Mouse (Mus musculus) intestine, embryonic 15.5 days (tissue): Measurements from ENCODE around the gene Rpusd1. TPM values are rescaled to one million over a fixed set of nuclear protein-coding genes. Genes with fewer than 3 reads are reported as not detected.
A peak's percentile ranks its signal among the peaks of the same experiment; 100 is the strongest.

Experiments
- ATAC-seq: fragments of 200-750 bp; cut with Nextera tagmentation; 2 replicates; pipeline ENCODE4 v1.8.0; 2017; ENCODE audit warnings: moderate TSS enrichment, moderate library complexity
- H3K27ac ChIP-seq: fragments of 300-500 bp; sonication (generic); 2 replicates; pipeline ENCODE4 v1.5.1; 2015; ENCODE audit warnings: mild to moderate bottlenecking, inconsistent platforms
- H3K27me3 ChIP-seq: fragments of 300-500 bp; sonication (generic); replicated peaks from 2 replicates; pipeline ENCODE4 v1.6.1; 2015; ENCODE audit warnings: inconsistent platforms
- H3K36me3 ChIP-seq: fragments of 300-500 bp; sonication (generic); 2 replicates; pipeline ENCODE4 v1.6.1; 2015; ENCODE audit warnings: inconsistent platforms
- H3K4me1 ChIP-seq: fragments of 300-500 bp; sonication (generic); replicated peaks from 2 replicates; pipeline ENCODE4 v1.6.1; 2015; ENCODE audit warnings: inconsistent platforms
- H3K4me2 ChIP-seq: fragments of 300-500 bp; sonication (generic); replicated peaks from 2 replicates; pipeline ENCODE4 v1.6.1; 2015; ENCODE audit warnings: mild to moderate bottlenecking, inconsistent platforms
- H3K4me3 ChIP-seq: fragments of 300-500 bp; sonication (generic); replicated peaks from 2 replicates; pipeline ENCODE4 v1.5.1; 2015; ENCODE audit warnings: inconsistent platforms
- H3K9ac ChIP-seq: fragments of 300-500 bp; sonication (generic); 2 replicates; pipeline ENCODE4 v1.6.1; 2015; ENCODE audit warnings: inconsistent platforms
- H3K9me3 ChIP-seq: fragments of 300-500 bp; sonication (generic); 2 replicates; pipeline ENCODE4 v1.6.1; 2016; ENCODE audit warnings: inconsistent platforms
- WGBS: fragments of 180-500 bp; shearing (Covaris S2); methylation state at CpG from one replicate; pipeline ENCODE4 v1.1.7; 2015; 5-methylcytosine and 5-hydroxymethylcytosine counted together
- polyA plus RNA-seq: library from polyadenylated mRNA; unstranded; fragments of >200 nt; fragmentation: Nextera tagmentation; extraction: Ambion mirVana; gene quantifications from 2 replicates; pipeline ENCODE4 v1.2.1, GENCODE M21; 2015

Gene Rpusd1
- polyA plus RNA-seq, 1 experiment from 2014 or later, result 16.4 TPM

- Histone ChIP-seq H3K4me1 (peaks cover 12% of the 10 kb centered on the region), H3K27ac (no peak overlapping the region), H3K36me3 (peaks cover 7% of the 10 kb centered on the region; the same call in 1 of the 2 replicates), H3K4me3 (no peak overlapping the region), H3K27me3 (peaks cover 30% of the 10 kb centered on the region), H3K9me3 (no peaks in the 10 kb centered on the region), H3K4me2 (0 out of 2 replicates have a peak overlapping the region, but pooled peaks have one; percentile 93), H3K9ac (no peak overlapping the region)
- WGBS, result 5% methylated on average over 6 of the region's 6 CpGs
- ATAC-seq, result no peak
These were observed 11.3 kb upstream of the Rpusd1 start for GRCm38 (mm10) chr17:25716130-25716529.

GRCm38 (mm10) chr17:25716711-25717637, 10.5 kb upstream of the Rpusd1 start, which contains the start of gene Gng13:
Gene Gng13 (plus strand): TSS chr17:25717171.
- H3K9ac ChIP-seq, result peak within 1 kb of the TSS; percentile 44; the same call in 1 of the 2 replicates
- ATAC-seq, result peak; percentile 74

GRCm38 (mm10) chr17:25717691-25718090, 9.8 kb upstream of the Rpusd1 start:
- Histone ChIP-seq H3K4me3 (peak overlapping the region; percentile 41), H3K27ac (no peak overlapping the region), H3K36me3 (peaks cover 9% of the 10 kb centered on the region; the same call in 1 of the 2 replicates), H3K4me1 (peaks cover 12% of the 10 kb centered on the region), H3K9me3 (no peaks in the 10 kb centered on the region), H3K4me2 (peak overlapping the region; percentile 93), H3K27me3 (peaks cover 30% of the 10 kb centered on the region), H3K9ac (peak overlapping the region; percentile 44; the same call in 1 of the 2 replicates)
- 0 out of 2 replicates have a peak, but pooled peaks have one; percentile 5 for ATAC-seq
- WGBS, result 14% methylated on average over 6 of the region's 6 CpGs

More at GRCm38 (mm10) chr17:25716711-25717637, 10.5 kb upstream of the Rpusd1 start, which contains the start of gene Gng13:
- Histone ChIP-seq H3K36me3 (peaks cover 7% of the 10 kb centered on the region; the same call in 1 of the 2 replicates), H3K27ac (no peak within 1 kb of the TSS), H3K4me1 (peaks cover 12% of the 10 kb centered on the region), H3K9me3 (no peaks in the 10 kb centered on the region), H3K4me3 (peak within 1 kb of the TSS; percentile 41), H3K27me3 (peaks cover 30% of the 10 kb centered on the region), H3K4me2 (peak within 1 kb of the TSS; percentile 93)
- under 1% methylated on average over 45 of the region's 45 CpGs for WGBS

- H3K27ac ChIP-seq, result no peak overlapping the region
- H3K36me3 ChIP-seq, result peaks cover 21% of the 10 kb centered on the region; the same call in 1 of the 2 replicates
- WGBS, result 92% methylated on average over 5 of the region's 5 CpGs
- peaks cover 17% of the 10 kb centered on the region for H3K4me1 ChIP-seq
- no peak for ATAC-seq
- no peak overlapping the region for H3K4me3 ChIP-seq
- no peak overlapping the region for H3K9ac ChIP-seq
- H3K9me3 ChIP-seq, result no peaks in the 10 kb centered on the region
- no peak overlapping the region for H3K4me2 ChIP-seq
- peaks cover 19% of the 10 kb centered on the region for H3K27me3 ChIP-seq
These were observed 6.0 kb upstream of the Rpusd1 start for GRCm38 (mm10) chr17:25721476-25721875.

- Histone ChIP-seq H3K9ac (no peak overlapping the region), H3K4me1 (peaks cover 15% of the 10 kb centered on the region), H3K27ac (no peak overlapping the region), H3K4me3 (no peak overlapping the region), H3K9me3 (no peaks in the 10 kb centered on the region), H3K27me3 (no peaks in the 10 kb centered on the region), H3K4me2 (no peak overlapping the region), H3K36me3 (peaks cover 21% of the 10 kb centered on the region; the same call in 1 of the 2 replicates)
- ATAC-seq, result no peak
- 96% methylated on average over 19 of the region's 19 CpGs for WGBS
These were observed 4.0 kb upstream of the Rpusd1 start for GRCm38 (mm10) chr17:25723470-25723869.

- ATAC-seq, result no peak
- no peak overlapping the region for H3K4me3 ChIP-seq
- no peaks in the 10 kb centered on the region for H3K9me3 ChIP-seq
- no peak overlapping the region for H3K4me2 ChIP-seq
- peaks cover 16% of the 10 kb centered on the region for H3K4me1 ChIP-seq
- peaks cover 21% of the 10 kb centered on the region; the same call in 1 of the 2 replicates for H3K36me3 ChIP-seq
- no peak overlapping the region for H3K9ac ChIP-seq
- H3K27ac ChIP-seq, result no peak overlapping the region
- 78% methylated on average over 7 of the region's 7 CpGs for WGBS
- H3K27me3 ChIP-seq, result no peaks in the 10 kb centered on the region
These were observed 3.6 kb upstream of the Rpusd1 start for GRCm38 (mm10) chr17:25723919-25724318.

- WGBS, result 81% methylated on average over 6 of the region's 6 CpGs
These were observed 2.2 kb upstream of the Rpusd1 start for GRCm38 (mm10) chr17:25725264-25725663.

GRCm38 (mm10) chr17:25728009-25728270, 470 bp downstream of the Rpusd1 start:
- ATAC-seq, result no peak; the same call in 1 of the 2 replicates
- no peaks in the 10 kb centered on the region for H3K27me3 ChIP-seq
- H3K27ac ChIP-seq, result no peak overlapping the region
- WGBS, result 22% methylated on average over 4 of the region's 4 CpGs
- peak overlapping the region; percentile 75 for H3K9ac ChIP-seq
- H3K4me2 ChIP-seq, result peak overlapping the region; percentile 90
- no peaks in the 10 kb centered on the region for H3K9me3 ChIP-seq
- peaks cover 16% of the 10 kb centered on the region for H3K4me1 ChIP-seq
- H3K36me3 ChIP-seq, result peaks cover 18% of the 10 kb centered on the region; the same call in 1 of the 2 replicates
- peak overlapping the region; percentile 60 for H3K4me3 ChIP-seq

More at GRCm38 (mm10) chr17:25725264-25725663, 2.2 kb upstream of the Rpusd1 start:
- no peak overlapping the region for H3K4me2 ChIP-seq
- no peaks in the 10 kb centered on the region for H3K9me3 ChIP-seq
- H3K4me3 ChIP-seq, result no peak overlapping the region
- H3K9ac ChIP-seq, result no peak overlapping the region
- H3K36me3 ChIP-seq, result peaks cover 24% of the 10 kb centered on the region; the same call in 1 of the 2 replicates
- H3K4me1 ChIP-seq, result peaks cover 16% of the 10 kb centered on the region
- no peak for ATAC-seq
- no peak overlapping the region for H3K27ac ChIP-seq
- no peaks in the 10 kb centered on the region for H3K27me3 ChIP-seq

GRCm38 (mm10) chr17:25732082-25732481, 4.6 kb downstream of the Rpusd1 start:
- no peak for ATAC-seq
- H3K9me3 ChIP-seq, result no peaks in the 10 kb centered on the region
- WGBS, result 19% methylated on average over 2 of the region's 2 CpGs

GRCm38 (mm10) chr17:25735246-25735645, 7.8 kb downstream of the Rpusd1 start:
- H3K9me3 ChIP-seq, result no peaks in the 10 kb centered on the region
- H3K27me3 ChIP-seq, result no peaks in the 10 kb centered on the region
- no peak overlapping the region for H3K4me2 ChIP-seq
- WGBS, result 81% methylated on average over 5 of the region's 5 CpGs
- H3K36me3 ChIP-seq, result 0 out of 2 replicates have a peak, but pooled peaks cover 4% of the 10 kb centered on the region
- H3K4me1 ChIP-seq, result no peaks in the 10 kb centered on the region
- H3K27ac ChIP-seq, result no peak overlapping the region
- H3K9ac ChIP-seq, result no peak overlapping the region
- no peak for ATAC-seq
- H3K4me3 ChIP-seq, result no peak overlapping the region

More at GRCm38 (mm10) chr17:25732082-25732481, 4.6 kb downstream of the Rpusd1 start:
- no peak overlapping the region for H3K4me3 ChIP-seq
- H3K4me1 ChIP-seq, result peaks cover 7% of the 10 kb centered on the region
- no peak overlapping the region for H3K4me2 ChIP-seq
- no peak overlapping the region for H3K27ac ChIP-seq
- H3K36me3 ChIP-seq, result peaks cover 8% of the 10 kb centered on the region; the same call in 1 of the 2 replicates
- no peaks in the 10 kb centered on the region for H3K27me3 ChIP-seq
- no peak overlapping the region for H3K9ac ChIP-seq

GRCm38 (mm10) chr17:25735745-25736144, 8.3 kb downstream of the Rpusd1 start, which contains the start of gene Mslnl:
Gene Mslnl (plus strand): TSS chr17:25736042.
- H3K4me2 ChIP-seq, result no peak within 1 kb of the TSS
- H3K4me3 ChIP-seq, result no peak within 1 kb of the TSS
- no peaks in the 10 kb centered on the region for H3K27me3 ChIP-seq
- H3K9ac ChIP-seq, result no peak within 1 kb of the TSS
- no peaks in the 10 kb centered on the region for H3K9me3 ChIP-seq
- H3K36me3 ChIP-seq, result 0 out of 2 replicates have a peak, but pooled peaks cover 4% of the 10 kb centered on the region
- no peak within 1 kb of the TSS for H3K27ac ChIP-seq
- ATAC-seq, result no peak
- 82% methylated on average over 3 of the region's 3 CpGs for WGBS
- no peaks in the 10 kb centered on the region for H3K4me1 ChIP-seq

GRCm38 (mm10) chr17:25738861-25739260, 11.4 kb downstream of the Rpusd1 start:
- Histone ChIP-seq H3K36me3 (no peaks in the 10 kb centered on the region), H3K4me2 (no peak overlapping the region), H3K4me3 (no peak overlapping the region), H3K9me3 (no peaks in the 10 kb centered on the region), H3K27ac (no peak overlapping the region), H3K27me3 (no peaks in the 10 kb centered on the region), H3K4me1 (no peaks in the 10 kb centered on the region), H3K9ac (no peak overlapping the region)
- ATAC-seq, result no peak
- 71% methylated on average over 7 of the region's 7 CpGs for WGBS
